Mouse (Mus musculus) macrophage (primary cell): ENCODE measurements around the gene Slc35e2. TPM values are rescaled to one million over a fixed set of nuclear protein-coding genes. Genes with fewer than 3 reads are reported as not detected.

Experiments
- H3K27ac ChIP-seq: fragments of 350-480 bp; formaldehyde crosslinking; 2 replicates; pipeline ENCODE4 v1.9.0; 2021
- H3K36me3 ChIP-seq: fragments of 350-480 bp; formaldehyde crosslinking; 2 replicates; pipeline ENCODE4 v1.9.0; 2021; ENCODE audit errors: inconsistent target
- H3K4me3 ChIP-seq: fragments of 350-480 bp; formaldehyde crosslinking; 2 replicates; pipeline ENCODE4 v1.9.0; 2021; ENCODE audit errors: inconsistent target
- H3K79me2 ChIP-seq: fragments of 350-480 bp; formaldehyde crosslinking; 2 replicates; pipeline ENCODE4 v1.9.0; 2021; ENCODE audit errors: inconsistent target
- WGBS: methylation state at CpG from one replicate; pipeline ENCODE4 v1.1.7; 2026; ENCODE audit warnings: inconsistent platforms; ENCODE audit not compliant: missing documents; 5-methylcytosine and 5-hydroxymethylcytosine counted together
- polyA plus RNA-seq: library from polyadenylated mRNA; stranded (reverse); fragments of 250-400 nt; gene quantifications from 3 replicates; pipeline ENCODE4 v1.2.4, GENCODE M21; 2018; ENCODE audit warnings: inconsistent platforms

Slc35e2 gene
- polyA plus RNA-seq, 1 experiment from 2014 or later = 4.9 TPM

- 81% methylated on average over 7 of the region's 7 CpGs for WGBS
- Histone ChIP-seq H3K79me2 (no peaks in the 10 kb centered on the region), H3K4me3 (no peak overlapping the region), H3K36me3 (peaks cover 44% of the 10 kb centered on the region), H3K27ac (no peak overlapping the region)
Observed at GRCm38 (mm10) chr4:155591012-155591719, 10.1 kb upstream of the Slc35e2 start.

DNA sequence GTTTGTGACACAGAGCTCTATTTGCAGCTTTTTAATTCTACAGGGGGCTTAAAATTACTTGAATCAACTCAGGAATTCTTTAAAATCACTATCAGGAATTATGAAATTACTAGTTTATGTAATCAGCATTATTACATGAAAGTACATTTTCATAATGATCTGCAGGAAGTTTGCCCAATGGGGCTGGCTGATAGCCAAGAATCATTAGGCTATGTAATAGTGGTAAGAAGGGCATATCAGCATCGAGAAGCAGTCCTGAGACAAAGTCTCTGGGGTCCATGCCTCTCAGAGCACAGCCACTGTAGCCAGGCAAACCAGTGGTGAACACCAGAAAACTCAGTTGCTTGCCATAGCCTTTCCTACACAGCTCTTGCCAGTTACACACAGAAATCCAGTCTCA lies 7.4 kb upstream of the Slc35e2 start:
- no peaks in the 10 kb centered on the region for H3K79me2 ChIP-seq
- H3K4me3 ChIP-seq = no peak overlapping the region
- WGBS = 30% methylated on average over 1 of the region's 1 CpGs
- H3K36me3 ChIP-seq = peaks cover 18% of the 10 kb centered on the region
- H3K27ac ChIP-seq = no peak overlapping the region

GRCm38 (mm10) chr4:155595777-155596176 lies 5.4 kb upstream of the Slc35e2 start:
- Histone ChIP-seq H3K27ac (no peak overlapping the region), H3K79me2 (no peaks in the 10 kb centered on the region), H3K36me3 (no peaks in the 10 kb centered on the region), H3K4me3 (no peak overlapping the region)
- WGBS = 82% methylated on average over 2 of the region's 3 CpGs

- H3K27ac ChIP-seq = no peak overlapping the region
- H3K4me3 ChIP-seq = no peak overlapping the region
- no peaks in the 10 kb centered on the region for H3K36me3 ChIP-seq
- 34% methylated on average over 5 of the region's 5 CpGs for WGBS
- no peaks in the 10 kb centered on the region for H3K79me2 ChIP-seq
Observed at GRCm38 (mm10) chr4:155596606-155597005, 4.6 kb upstream of the Slc35e2 start.

- no peaks in the 10 kb centered on the region for H3K36me3 ChIP-seq
- H3K27ac ChIP-seq = no peak overlapping the region
- WGBS = 89% methylated on average over 4 of the region's 20 CpGs
- no peak overlapping the region for H3K4me3 ChIP-seq
- H3K79me2 ChIP-seq = peaks cover 16% of the 10 kb centered on the region
Observed at GRCm38 (mm10) chr4:155598536-155598935, 2.7 kb upstream of the Slc35e2 start.

GRCm38 (mm10) chr4:155599901-155600825 lies 1.1 kb upstream of the Slc35e2 start:
- Histone ChIP-seq H3K27ac (peak overlapping the region; percentile 91), H3K79me2 (peaks cover 31% of the 10 kb centered on the region), H3K36me3 (no peaks in the 10 kb centered on the region), H3K4me3 (peak overlapping the region; percentile 54)
- WGBS = 36% methylated on average over 9 of the region's 11 CpGs

DNA sequence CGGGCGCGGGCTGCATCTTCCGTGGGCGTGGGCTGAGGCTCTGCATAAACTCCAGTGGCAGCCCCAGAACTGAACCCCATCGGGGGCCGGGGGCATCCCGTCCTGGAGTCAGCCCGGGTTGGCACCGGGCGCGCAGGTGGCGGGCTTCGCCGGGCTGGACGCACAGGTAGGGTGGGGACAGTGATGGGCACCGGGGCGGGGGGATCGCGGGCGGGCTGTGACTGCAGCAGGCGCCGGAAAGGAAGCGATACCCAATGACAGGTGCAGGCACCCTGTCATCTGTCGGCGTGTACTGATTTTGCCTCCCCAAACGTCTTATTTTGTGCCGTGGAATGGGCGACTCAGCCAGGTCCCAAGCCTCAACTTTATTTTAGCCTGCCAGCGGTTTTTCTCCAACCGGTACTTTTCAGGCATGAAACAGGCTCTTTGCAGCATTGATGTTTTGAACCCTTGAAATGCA lies 811 bp downstream of the Slc35e2 start:
- under 1% methylated on average over 30 of the region's 31 CpGs for WGBS
- H3K4me3 ChIP-seq = peak overlapping the region; percentile 54
- H3K79me2 ChIP-seq = peaks cover 31% of the 10 kb centered on the region
- no peaks in the 10 kb centered on the region for H3K36me3 ChIP-seq
- no peak overlapping the region for H3K27ac ChIP-seq

DNA sequence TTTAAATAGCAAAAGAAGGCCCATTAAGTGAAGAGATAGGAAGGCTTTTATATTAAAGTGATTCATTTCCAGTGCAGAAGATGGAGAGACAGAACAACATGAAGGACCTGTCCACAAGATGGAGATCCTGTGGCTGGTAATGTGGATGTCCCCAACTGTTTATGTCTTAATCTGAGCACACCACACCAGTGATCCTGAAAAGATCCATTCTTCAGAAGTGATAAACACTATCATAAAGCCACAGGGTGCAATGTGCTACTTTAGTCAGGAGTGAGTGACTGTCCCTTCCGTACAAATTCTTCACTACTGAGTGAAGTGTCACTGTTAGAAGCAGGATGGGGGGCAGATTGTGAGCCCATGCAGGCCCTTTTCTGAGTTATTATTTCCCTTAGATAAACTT lies 1.5 kb downstream of the Slc35e2 start:
- 93% methylated on average over 1 of the region's 1 CpGs for WGBS
- Histone ChIP-seq H3K27ac (no peak overlapping the region), H3K4me3 (no peak overlapping the region), H3K79me2 (peaks cover 31% of the 10 kb centered on the region), H3K36me3 (no peaks in the 10 kb centered on the region)

- H3K79me2 ChIP-seq = peaks cover 31% of the 10 kb centered on the region
- no peaks in the 10 kb centered on the region for H3K36me3 ChIP-seq
- WGBS = 85% methylated on average over 5 of the region's 6 CpGs
- no peak overlapping the region for H3K27ac ChIP-seq
- no peak overlapping the region for H3K4me3 ChIP-seq
Observed at GRCm38 (mm10) chr4:155603801-155604200, 2.6 kb downstream of the Slc35e2 start.

DNA sequence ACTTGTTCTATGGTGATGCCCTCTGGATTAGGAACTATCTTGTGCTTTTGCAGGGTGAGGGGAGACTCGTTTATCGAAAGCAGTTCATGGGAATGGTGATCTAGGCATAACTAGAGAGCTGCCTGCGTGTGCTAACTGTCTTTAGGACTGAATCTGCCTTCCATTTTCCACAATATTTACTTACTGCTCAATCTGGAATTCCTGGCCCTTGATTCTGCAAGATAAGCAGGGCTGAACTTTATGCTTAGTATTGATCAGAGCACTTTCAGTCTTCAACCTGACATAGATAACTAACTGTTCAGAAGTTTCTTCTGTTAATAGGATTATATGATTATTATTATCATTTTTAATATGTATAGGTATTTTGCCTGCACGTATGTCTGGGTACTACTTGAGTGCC lies 3.9 kb downstream of the Slc35e2 start:
- Histone ChIP-seq H3K79me2 (peaks cover 31% of the 10 kb centered on the region), H3K36me3 (no peaks in the 10 kb centered on the region), H3K27ac (no peak overlapping the region), H3K4me3 (no peak overlapping the region)
- 97% methylated on average over 4 of the region's 4 CpGs for WGBS

GRCm38 (mm10) chr4:155606825-155607224 lies 5.6 kb downstream of the Slc35e2 start:
- 96% methylated on average over 2 of the region's 2 CpGs for WGBS
- H3K4me3 ChIP-seq = no peak overlapping the region
- H3K79me2 ChIP-seq = peaks cover 31% of the 10 kb centered on the region
- H3K36me3 ChIP-seq = no peaks in the 10 kb centered on the region
- no peak overlapping the region for H3K27ac ChIP-seq

DNA sequence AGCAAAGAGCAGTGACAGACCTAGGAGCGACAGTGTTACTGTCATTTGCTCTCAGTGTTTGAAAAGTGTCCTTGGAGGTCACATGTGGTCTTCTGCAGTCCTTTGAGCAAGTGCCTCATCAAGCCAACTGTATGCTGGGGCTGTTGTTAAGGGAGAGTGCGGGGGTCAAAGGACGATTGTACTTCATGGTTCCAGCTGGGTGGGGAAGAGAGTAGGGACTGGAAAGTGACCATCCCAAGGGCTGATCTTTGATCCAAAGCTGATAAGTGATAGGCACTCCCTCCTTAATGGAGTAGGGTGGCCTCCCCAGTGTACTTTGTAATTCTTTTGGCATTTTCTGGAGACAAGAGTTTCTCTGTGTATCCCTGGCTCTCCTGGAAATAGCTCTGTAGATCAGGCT lies 10.6 kb downstream of the Slc35e2 start:
- Histone ChIP-seq H3K79me2 (no peaks in the 10 kb centered on the region), H3K4me3 (no peak overlapping the region), H3K27ac (no peak overlapping the region), H3K36me3 (peaks cover 3% of the 10 kb centered on the region; the same call in 1 of the 2 replicates)
- WGBS = 97% methylated on average over 3 of the region's 3 CpGs

- Histone ChIP-seq H3K4me3 (no peak overlapping the region), H3K27ac (no peak overlapping the region), H3K36me3 (peaks cover 17% of the 10 kb centered on the region; the same call in 1 of the 2 replicates), H3K79me2 (no peaks in the 10 kb centered on the region)
- WGBS = 100% methylated on average over 3 of the region's 3 CpGs
Observed at GRCm38 (mm10) chr4:155613264-155613663, 12.0 kb downstream of the Slc35e2 start.

DNA sequence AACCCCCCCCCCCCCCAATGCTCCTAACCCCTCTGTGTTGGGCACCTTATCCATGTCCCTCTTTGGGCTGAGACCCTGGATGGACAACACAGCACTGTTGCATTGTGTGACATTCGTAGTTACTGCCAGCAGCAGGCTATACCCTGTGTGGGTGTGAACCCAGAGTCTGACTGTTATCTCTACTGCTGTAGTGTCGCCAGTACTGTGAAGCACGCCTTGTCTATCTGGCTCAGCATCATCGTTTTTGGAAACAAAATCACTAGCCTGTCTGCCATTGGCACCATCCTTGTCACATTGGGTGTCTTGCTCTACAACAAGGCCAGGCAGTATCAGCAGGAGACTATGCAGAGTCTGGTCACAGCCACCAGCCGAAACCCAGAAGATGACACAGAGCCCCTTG lies 17.1 kb downstream of the Slc35e2 start:
- Histone ChIP-seq H3K36me3 (peaks cover 40% of the 10 kb centered on the region), H3K4me3 (no peak overlapping the region), H3K79me2 (peaks cover 19% of the 10 kb centered on the region), H3K27ac (no peak overlapping the region)
- WGBS = 92% methylated on average over 5 of the region's 5 CpGs
